ENCODE assay signal across 9 mouse cellular contexts in genomic region chr17:34630761-34631301, GRCm38 (mm10). TPM values are rescaled to one million over a fixed set of nuclear protein-coding genes. Genes with fewer than 3 reads are reported as not detected.
DNase-seq lines count a peak whose midpoint lies in the region; ATAC-seq lines count a peak whose summit lies in the region.
"Had no signal": no experiment of that assay in that cellular context is flagged by ENCODE, and none has a peak within 500 bp of the region (broad histone marks: within the 10 kb centered on the region; RNA-seq: fewer than 3 reads in every experiment).

No protein-coding gene starts in this region.

- peaks cover 46% of the 10 kb centered on the region for H3K4me1 ChIP-seq in heart, embryonic 12.5 days (replicated peaks)
- peaks cover 57% of the 10 kb centered on the region for H3K4me1 ChIP-seq in forebrain, embryonic 16.5 days (replicated peaks; ENCODE audit: control insufficient read depth, insufficient read depth, low read length)
- peaks cover 31% of the 10 kb centered on the region for H3K4me1 ChIP-seq in liver, embryonic 16.5 days (ENCODE audit: control insufficient read depth, low read depth, low read length)

- H3K9me3 ChIP-seq in heart, embryonic 12.5 days (replicated peaks), result no peaks in the 10 kb centered on the region
- no peaks in the 10 kb centered on the region for H3K9me3 ChIP-seq in forebrain, embryonic 16.5 days (ENCODE audit: control insufficient read depth, low read length)
- no peaks in the 10 kb centered on the region for H3K9me3 ChIP-seq in liver, embryonic 16.5 days (replicated peaks; ENCODE audit: control insufficient read depth, low read length)
- H3K9me3 ChIP-seq: G1E had no signal

- peaks cover 57% of the 10 kb centered on the region for H3K27me3 ChIP-seq in heart, embryonic 12.5 days (replicated peaks)
- H3K27me3 ChIP-seq in forebrain, embryonic 16.5 days (replicated peaks; ENCODE audit: control insufficient read depth, insufficient read depth, low read length), result peaks cover 18% of the 10 kb centered on the region
- H3K27me3 ChIP-seq in liver, embryonic 16.5 days (ENCODE audit: control insufficient read depth, insufficient read depth, low read depth, low read length), result peaks cover 51% of the 10 kb centered on the region

- H3K4me2 ChIP-seq in heart, embryonic 12.5 days, result peak overlapping the region; percentile 57
- H3K4me2 ChIP-seq in forebrain, embryonic 16.5 days (ENCODE audit: low read length), result peak overlapping the region; percentile 89
- H3K4me2 ChIP-seq in liver, embryonic 16.5 days (ENCODE audit: low read depth, low read length), result peak overlapping the region; percentile 46

- no peak overlapping the region for H3K27ac ChIP-seq in heart, embryonic 12.5 days (ENCODE audit: poor library complexity, severe bottlenecking)
- no peak overlapping the region for H3K27ac ChIP-seq in forebrain, embryonic 16.5 days (ENCODE audit: low read length)
- no peak overlapping the region for H3K27ac ChIP-seq in liver, embryonic 16.5 days (ENCODE audit: low read length)

- WGBS in heart, embryonic 12.5 days, result 2% methylated on average over 37 of the region's 48 CpGs
- 3% methylated on average over 48 of the region's 48 CpGs for WGBS in forebrain, embryonic 16.5 days
- WGBS in liver, embryonic 16.5 days (ENCODE audit: insufficient replicate concordance), result 2% methylated on average over 45 of the region's 48 CpGs

- ATAC-seq in heart, embryonic 12.5 days (ENCODE audit: insufficient number of reproducible peaks, low FRiP score), result no peak
- no peak for ATAC-seq in forebrain, embryonic 16.5 days
- no peak for ATAC-seq in liver, embryonic 16.5 days (ENCODE audit: low read depth)

- H3K4me3 ChIP-seq in heart, embryonic 12.5 days, result peak overlapping the region; percentile 38
- peak overlapping the region; percentile 45 for H3K4me3 ChIP-seq in forebrain, embryonic 16.5 days (replicated peaks; ENCODE audit: low read length)
- H3K4me3 ChIP-seq in liver, embryonic 16.5 days (ENCODE audit: low read depth, low read length), result peak overlapping the region; percentile 35

- DNase-seq in heart, adult 9 months (ENCODE audit: low spot score in 2 of 2), result no peak
- peak; percentile 42 for DNase-seq in brain, adult 2 months (ENCODE audit: low read depth, low spot score)
- peak; percentile 77 for DNase-seq in thymus, postnatal 25 days
- DNase-seq in Muller cell, postnatal 12 days (ENCODE audit: inconsistent ontology term), result no peak
- DNase-seq in kidney, postnatal 36 days, result no peak

- H3K36me3 ChIP-seq in heart, embryonic 12.5 days, result 0 out of 2 replicates have a peak, but pooled peaks cover 2% of the 10 kb centered on the region
- no peaks in the 10 kb centered on the region for H3K36me3 ChIP-seq in forebrain, embryonic 16.5 days (ENCODE audit: control insufficient read depth, insufficient read depth)
- H3K36me3 ChIP-seq in liver, embryonic 16.5 days (ENCODE audit: control insufficient read depth, insufficient read depth), result no peaks in the 10 kb centered on the region
- H3K36me3 ChIP-seq: G1E had no signal

- H3K9ac ChIP-seq in heart, embryonic 12.5 days, result peak overlapping the region; percentile 12; the same call in 1 of the 2 replicates
- H3K9ac ChIP-seq in forebrain, embryonic 16.5 days (replicated peaks; ENCODE audit: low read depth, low read length), result peak overlapping the region; percentile 54
- H3K9ac ChIP-seq in liver, embryonic 16.5 days (ENCODE audit: low read depth, low read length), result peak overlapping the region; percentile 12; the same call in 1 of the 2 replicates

RNA-seq across cellular contexts. Expression of gene Prrt1, which starts 1.5 kb away (rescaled TPM):
- 0.17 TPM in 1 of 2 replicates, not detected in the other for polyA plus RNA-seq in heart, embryonic 12.5 days (2016; fragmentation: Nextera tagmentation; extraction: Ambion mirVana)
- 5.0 and 10.4 TPM in 2 replicates for polyA plus RNA-seq in forebrain, embryonic 16.5 days (2015; fragmentation: Nextera tagmentation; extraction: Ambion mirVana)
- polyA plus RNA-seq in liver, embryonic 16.5 days (2015; fragmentation: Nextera tagmentation; extraction: Ambion mirVana), result not detected in 2 replicates
- polyA plus RNA-seq: G1E had no signal

RNA-seq across cellular contexts. Expression of gene Ppt2, which starts 2.5 kb away (rescaled TPM):
- polyA plus RNA-seq in heart, embryonic 12.5 days (2016; fragmentation: Nextera tagmentation; extraction: Ambion mirVana), result 28.9 TPM in 2 replicates
- polyA plus RNA-seq in forebrain, embryonic 16.5 days (2015; fragmentation: Nextera tagmentation; extraction: Ambion mirVana), result 16.2 and 17.7 TPM in 2 replicates
- 11.4 and 13.8 TPM in 2 replicates for polyA plus RNA-seq in liver, embryonic 16.5 days (2015; fragmentation: Nextera tagmentation; extraction: Ambion mirVana)

RNA-seq across cellular contexts. Expression of gene Fkbpl, which starts 13.7 kb away (rescaled TPM):
- polyA plus RNA-seq in heart, embryonic 12.5 days (2016; fragmentation: Nextera tagmentation; extraction: Ambion mirVana), result 10.2 and 11.1 TPM in 2 replicates
- 14.6 and 16.7 TPM in 2 replicates for polyA plus RNA-seq in forebrain, embryonic 16.5 days (2015; fragmentation: Nextera tagmentation; extraction: Ambion mirVana)
- polyA plus RNA-seq in liver, embryonic 16.5 days (2015; fragmentation: Nextera tagmentation; extraction: Ambion mirVana), result 3.7 and 4.6 TPM in 2 replicates

RNA-seq across cellular contexts. Expression of gene Egfl8, which starts 15.1 kb away (rescaled TPM):
- 0.30 and 0.57 TPM in 2 replicates for polyA plus RNA-seq in heart, embryonic 12.5 days (2016; fragmentation: Nextera tagmentation; extraction: Ambion mirVana)
- 7.0 and 7.5 TPM in 2 replicates for polyA plus RNA-seq in forebrain, embryonic 16.5 days (2015; fragmentation: Nextera tagmentation; extraction: Ambion mirVana)
- polyA plus RNA-seq in liver, embryonic 16.5 days (2015; fragmentation: Nextera tagmentation; extraction: Ambion mirVana), result 0.33 and 0.51 TPM in 2 replicates

RNA-seq across cellular contexts. Expression of gene Atf6b, which starts 16.1 kb away (rescaled TPM):
- polyA plus RNA-seq in heart, embryonic 12.5 days (2016; fragmentation: Nextera tagmentation; extraction: Ambion mirVana), result 63.2 and 67.0 TPM in 2 replicates
- 111 and 119 TPM in 2 replicates for polyA plus RNA-seq in forebrain, embryonic 16.5 days (2015; fragmentation: Nextera tagmentation; extraction: Ambion mirVana)
- polyA plus RNA-seq in liver, embryonic 16.5 days (2015; fragmentation: Nextera tagmentation; extraction: Ambion mirVana), result 17.7 and 17.8 TPM in 2 replicates

Comparison
In these comparisons a context has a peak if more than half of its experiments do, and no peak if none do; other contexts are left out.
1. DNase-seq: peak in brain, adult 2 months (single experiment) and thymus, postnatal 25 days (single experiment); none in heart, adult 9 months (0 of 2), Muller cell, postnatal 12 days (single experiment) and kidney, postnatal 36 days (0 of 2).
2. Peak in every context shown above with its lines, with median percentiles within 50 percentile points of each other: H3K4me2 ChIP-seq, H3K4me3 ChIP-seq and H3K9ac ChIP-seq.